Mouse (Mus musculus) urinary bladder, postnatal 10 days (tissue): ENCODE data around the gene Hipk1.
"Not testable (repeated sequence)": the region's sequence is repeated elsewhere in the genome, so short reads cannot be mapped to it uniquely, and the experiment has no call there.

ENCODE experiments used
- DNase-seq: peaks from one replicate; pipeline ENCODE4 v3.0.0; 2022; ENCODE audit warnings: low spot score

Gene Hipk1

DNA sequence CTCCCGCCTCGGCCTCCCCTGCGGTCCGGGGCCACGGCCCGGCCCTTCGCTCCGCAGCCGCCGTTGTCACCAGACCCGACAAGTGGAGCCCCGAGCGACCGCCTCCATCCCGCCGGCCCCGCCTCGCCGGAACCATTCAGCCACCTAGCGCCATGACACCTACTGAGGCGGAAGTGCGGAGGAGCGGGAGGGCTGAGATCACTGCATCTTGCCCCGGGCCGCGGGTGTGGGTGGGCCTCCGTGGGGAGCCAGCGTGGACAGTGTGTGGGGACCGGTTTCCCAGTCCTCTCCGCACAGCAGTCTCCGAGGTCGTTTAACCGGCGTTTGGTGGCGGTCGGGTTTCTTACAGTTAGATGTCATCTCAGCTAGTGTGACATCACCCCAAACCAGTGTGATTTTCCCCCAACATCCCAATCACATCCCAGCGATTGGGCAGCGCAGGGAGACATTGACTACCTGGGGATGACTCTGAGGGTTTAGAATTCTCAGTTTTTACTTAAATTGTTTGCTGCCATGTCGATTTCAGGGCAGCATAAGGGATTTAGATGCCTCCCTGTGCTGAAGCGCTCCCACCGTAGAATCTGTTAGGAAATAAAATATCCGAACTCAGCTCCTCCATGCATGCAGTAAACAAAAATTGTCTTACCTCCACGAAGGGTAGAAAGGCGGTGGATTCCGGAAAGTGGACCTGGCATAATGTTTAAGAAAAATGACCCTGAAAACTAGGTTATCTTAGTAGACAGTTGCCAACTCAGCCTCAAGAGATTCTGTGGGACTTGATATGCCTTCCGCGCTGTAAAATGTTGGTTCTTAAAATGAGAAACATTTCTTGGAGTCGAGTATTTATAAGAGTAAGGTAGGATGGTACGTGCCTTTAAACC, at the start of gene Hipk1:
Gene Hipk1 (minus strand): TSS at position 334 of the 881 bp plus-strand sequence.
- DNase-seq = peak; percentile 88

DNA sequence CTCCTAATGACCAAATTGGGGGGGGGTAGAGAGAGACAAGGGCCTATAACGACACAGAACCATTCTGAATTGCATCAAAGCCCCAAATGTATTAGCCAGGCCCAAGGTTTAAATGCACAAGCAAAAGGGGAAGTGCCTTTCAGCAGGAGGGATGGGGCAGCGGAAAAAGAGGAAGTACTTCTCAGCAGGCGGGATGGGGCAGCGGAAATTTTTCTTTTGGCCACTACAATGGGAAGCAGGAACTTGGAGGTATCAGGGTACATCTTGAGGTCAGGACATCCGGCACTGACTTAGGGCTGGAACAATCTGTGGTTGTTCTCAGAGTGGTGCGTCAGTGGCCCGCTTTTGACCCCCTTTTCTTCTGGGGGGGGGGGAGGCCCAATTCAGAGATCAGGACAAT, 49.6 kb upstream of the Hipk1 start:
- not testable (repeated sequence) for DNase-seq

DNA sequence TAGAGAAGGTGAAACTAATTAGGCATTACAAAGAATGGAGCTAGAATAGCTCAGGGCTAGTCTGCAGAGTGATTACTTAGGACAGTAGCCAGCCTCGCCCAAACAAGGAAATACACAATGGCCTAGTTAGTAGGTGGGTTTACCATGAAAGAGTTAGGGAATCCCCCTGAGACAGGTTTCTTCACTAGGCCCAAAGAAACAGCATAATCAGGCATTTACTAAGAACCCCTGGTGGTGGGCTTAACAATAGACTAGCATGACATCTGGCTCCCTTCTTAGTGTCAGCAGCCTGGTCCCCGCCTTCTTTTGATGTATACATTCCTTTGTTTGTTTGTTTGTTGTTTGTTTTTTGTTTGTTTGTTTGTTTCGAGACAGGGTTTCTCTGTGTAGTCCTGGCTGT, 48.8 kb upstream of the Hipk1 start:
- DNase-seq = not testable (repeated sequence)

DNA sequence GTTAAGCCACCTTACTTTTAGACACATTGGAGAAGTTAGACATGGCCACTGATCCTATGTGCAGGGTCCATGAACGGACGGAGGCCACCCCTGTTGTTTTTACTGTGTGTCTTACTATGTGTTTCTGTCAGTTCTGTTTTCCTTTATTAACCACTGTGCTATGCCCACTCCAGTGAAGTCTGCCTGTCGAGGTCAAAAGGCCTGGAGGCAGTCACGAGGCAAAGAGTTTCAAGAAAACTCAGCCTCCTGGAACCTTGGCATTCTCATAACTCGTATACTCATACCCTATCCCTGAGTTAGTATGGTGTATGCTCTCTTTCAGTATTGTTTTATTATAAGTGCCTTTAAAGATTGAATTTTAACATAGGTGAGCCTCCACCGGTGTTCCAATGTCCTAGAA, 48.3 kb upstream of the Hipk1 start:
- DNase-seq = no peak

DNA sequence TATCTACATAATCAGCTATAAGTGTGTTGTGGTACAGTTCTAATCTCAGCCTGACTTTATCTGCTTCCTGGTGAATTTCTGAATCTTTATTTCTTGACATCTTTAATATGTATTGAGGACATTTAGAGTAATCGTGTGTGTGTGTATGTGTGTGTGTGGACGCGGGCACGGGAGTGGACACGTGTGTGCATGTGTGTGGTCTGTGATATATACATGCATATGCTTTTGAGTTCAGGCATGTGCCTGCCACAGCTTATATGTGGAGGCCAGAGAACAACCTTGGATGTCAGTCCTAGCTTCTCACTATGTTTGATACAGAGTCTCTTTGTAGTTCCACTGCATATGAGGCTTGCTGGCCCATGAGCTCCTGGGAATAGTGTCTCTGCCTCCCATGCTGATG, 45.1 kb upstream of the Hipk1 start:
- DNase-seq = no peak

DNA sequence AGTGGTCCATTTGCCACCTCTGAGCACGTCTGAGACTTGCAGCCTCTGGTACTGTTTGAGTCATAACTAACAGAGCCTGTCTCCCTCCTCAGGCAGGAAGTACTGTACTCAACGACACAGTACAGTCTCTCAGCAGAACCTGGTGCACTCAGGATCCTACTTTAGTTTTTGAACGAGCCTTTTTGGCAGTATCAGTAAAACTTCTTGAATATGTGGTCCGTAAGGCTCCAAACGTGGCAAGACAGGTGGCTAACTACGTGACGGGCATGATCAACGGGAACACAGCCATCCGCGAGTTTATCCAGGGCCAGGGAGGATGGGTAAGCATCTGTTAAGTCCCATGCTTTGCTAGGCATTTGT, 44.6 kb upstream of the Hipk1 start:
- no peak for DNase-seq

DNA sequence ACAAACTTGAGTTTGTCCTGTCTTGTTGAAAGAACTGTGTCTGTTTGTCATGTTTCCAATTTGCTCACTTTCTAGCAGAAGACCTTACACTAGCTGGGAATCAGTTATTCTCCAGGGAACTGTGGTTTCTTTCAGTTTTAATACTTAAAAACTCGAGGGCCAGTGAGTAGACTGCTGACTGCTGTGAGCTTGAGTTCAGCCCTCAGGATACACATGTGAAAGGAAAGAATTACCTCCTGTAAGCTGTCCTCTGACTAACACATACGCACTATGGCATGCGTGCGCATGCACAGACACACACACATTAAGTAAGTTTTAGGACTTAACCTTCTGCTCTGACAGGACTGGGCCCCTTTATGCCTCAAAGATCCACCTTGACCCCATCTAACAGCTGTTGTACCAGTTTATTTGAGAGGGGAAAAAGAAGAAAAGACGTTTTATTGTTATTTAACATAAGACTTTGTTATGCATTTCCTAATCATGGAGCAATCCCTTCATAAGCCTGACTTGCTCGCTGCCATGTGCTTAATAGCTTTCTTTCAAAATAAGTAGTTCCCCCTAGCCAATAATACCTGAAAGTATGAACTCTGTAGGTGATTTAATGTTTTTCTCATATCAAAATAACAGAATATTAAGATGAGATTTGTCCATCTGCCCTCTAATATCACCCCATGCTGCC, 44.0 kb upstream of the Hipk1 start:
- no peak for DNase-seq

DNA sequence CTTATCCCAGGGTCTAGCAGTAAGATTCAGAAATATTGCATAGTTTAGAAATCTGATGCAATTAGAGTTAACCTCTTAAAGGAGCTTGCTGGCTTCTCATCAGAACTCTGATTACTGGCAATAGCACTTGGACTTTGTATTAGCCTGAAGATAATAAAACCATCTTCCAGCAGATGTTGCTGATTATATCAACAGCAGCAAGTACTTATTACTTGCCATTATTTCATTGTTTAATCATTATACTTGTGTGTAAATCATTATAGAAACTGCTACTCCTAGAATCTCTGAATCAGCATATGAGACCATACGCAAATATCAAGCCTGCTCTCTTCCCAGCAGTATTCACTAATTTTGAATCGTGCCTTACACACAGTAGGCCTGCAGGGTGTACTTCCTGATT, 42.6 kb upstream of the Hipk1 start:
- DNase-seq = no peak

DNA sequence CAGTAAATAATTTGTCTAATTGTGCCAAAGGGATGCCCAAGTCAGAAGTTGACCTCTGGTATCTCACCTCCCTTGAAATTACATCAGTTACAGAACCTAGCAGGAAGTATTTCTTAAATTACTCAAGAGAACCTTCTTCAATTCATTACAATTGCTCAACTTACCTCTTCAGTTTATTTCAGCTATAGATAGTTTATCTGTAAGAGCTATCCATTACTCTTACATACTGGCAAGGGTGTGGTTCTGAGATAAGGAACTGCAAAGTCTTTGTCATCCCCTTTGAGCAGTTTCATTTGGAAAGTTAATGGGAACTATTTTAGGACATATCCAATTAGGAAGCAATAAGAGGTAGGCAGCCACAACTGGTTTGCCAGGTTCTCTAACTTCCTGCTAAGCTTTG, 41.1 kb upstream of the Hipk1 start, which contains the start of gene Bcl2l15:
Gene Bcl2l15 (plus strand): TSS at position 176 of the 400 bp plus-strand sequence.
- no peak for DNase-seq

DNA sequence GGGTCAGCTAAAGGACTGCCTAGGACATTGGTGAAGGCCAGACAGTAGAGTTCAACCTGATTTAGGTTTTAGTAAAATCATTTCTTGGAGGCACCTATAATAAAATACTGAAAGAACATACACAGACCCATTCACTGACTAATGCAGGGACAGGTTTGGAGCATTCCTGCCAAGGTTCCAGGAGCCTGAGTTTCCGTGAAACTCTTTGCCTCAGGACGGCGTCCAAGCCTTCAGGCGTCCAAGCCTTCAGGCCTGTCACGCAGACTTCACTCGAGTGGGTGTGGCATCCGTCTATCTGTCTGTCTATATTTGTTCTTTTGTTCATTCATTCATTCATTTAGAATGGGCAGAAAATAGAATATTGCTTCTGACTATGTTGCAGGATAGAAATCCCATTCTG, 39.8 kb upstream of the Hipk1 start:
- DNase-seq = no peak

DNA sequence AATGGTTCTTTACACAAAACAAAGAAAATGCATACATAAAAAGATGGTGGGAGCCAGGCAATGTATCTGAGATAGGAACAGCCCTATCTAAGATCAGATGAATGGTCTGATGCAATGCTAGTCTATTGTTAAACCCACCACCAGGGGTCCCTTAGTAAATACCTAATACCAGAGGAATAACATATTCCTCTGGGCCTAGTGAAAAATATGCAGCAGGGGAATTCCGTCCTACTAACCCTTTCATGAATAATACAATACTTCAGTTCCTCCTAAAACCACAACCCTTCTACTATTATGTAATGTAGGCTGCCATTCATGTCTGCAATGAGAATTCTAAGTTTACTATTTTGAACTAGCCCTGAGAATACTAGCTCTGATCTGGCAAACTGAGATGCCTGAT, 39.3 kb upstream of the Hipk1 start:
- DNase-seq = not testable (repeated sequence)

DNA sequence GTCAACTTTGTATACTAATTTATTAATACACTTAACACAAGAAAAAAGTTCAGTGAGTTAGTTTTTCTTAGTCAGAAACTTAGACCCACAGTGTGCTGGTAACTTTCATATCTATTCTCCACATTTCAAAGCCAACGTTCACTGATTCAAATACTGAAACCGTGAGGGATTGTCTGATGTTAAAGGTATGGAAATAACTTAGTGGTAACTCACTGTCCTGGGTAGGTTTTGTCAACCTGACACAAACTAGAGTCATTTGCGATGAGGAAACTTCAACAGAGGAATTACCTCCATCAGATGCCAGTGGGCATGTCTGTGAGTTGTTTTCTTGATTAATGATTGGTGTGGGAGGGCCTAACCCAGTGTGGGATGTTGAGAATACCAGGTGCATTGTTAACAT, 37.7 kb upstream of the Hipk1 start:
- no peak for DNase-seq

DNA sequence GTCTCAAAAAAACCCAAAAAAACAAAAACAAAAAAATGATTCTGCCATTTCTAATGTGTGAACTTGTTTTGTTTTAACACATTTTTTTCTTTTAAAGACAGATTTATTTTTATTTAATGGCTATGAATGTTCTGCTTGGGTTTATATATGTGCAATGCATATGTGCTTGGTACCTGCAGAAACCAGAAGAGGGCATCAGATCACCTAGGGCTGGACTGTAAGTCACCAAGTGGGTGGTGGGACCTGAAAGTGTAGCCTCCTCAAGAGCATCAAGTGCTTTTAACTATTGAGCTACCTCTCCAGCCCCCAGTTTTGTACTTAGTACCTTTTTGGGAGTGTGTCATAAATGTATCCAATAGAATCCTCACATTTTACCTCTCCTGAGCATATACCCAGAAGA, 36.2 kb upstream of the Hipk1 start:
- no peak for DNase-seq

DNA sequence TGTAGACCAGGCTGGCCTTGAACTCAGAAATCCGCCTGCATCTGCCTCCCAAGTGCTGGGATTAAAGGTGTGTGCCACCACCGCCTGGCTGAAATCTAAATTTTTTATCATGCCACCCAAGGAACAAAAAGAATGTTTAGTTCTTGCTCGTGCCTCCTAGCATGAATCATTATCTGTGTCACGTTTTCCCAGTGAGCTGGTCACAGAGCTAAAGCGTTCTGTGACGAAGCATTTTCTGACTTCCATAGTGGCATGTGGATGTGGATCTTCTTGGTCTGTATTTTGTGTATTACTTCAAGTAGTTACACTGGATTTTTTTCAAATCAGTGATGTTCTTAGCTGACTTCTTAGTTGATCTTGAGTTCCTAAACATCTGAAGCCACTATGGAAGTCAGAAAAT, 19.6 kb upstream of the Hipk1 start:
- no peak for DNase-seq

DNA sequence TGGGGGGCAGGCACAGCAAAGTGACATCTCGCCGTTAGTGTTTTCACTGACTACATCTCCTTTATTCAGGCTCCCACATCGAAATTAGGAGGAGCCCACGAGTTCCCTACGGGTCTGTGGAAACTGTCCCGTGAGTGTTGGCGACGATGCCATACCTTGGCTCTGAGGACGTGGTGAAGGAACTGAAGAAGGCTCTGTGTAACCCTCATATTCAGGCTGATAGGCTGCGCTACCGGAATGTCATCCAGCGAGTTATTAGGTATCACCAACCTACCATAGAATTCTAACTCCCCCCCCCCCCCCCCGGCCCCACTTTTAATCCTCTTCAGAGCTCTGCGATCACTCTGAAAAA, 18.4 kb upstream of the Hipk1 start:
- DNase-seq = no peak

DNA sequence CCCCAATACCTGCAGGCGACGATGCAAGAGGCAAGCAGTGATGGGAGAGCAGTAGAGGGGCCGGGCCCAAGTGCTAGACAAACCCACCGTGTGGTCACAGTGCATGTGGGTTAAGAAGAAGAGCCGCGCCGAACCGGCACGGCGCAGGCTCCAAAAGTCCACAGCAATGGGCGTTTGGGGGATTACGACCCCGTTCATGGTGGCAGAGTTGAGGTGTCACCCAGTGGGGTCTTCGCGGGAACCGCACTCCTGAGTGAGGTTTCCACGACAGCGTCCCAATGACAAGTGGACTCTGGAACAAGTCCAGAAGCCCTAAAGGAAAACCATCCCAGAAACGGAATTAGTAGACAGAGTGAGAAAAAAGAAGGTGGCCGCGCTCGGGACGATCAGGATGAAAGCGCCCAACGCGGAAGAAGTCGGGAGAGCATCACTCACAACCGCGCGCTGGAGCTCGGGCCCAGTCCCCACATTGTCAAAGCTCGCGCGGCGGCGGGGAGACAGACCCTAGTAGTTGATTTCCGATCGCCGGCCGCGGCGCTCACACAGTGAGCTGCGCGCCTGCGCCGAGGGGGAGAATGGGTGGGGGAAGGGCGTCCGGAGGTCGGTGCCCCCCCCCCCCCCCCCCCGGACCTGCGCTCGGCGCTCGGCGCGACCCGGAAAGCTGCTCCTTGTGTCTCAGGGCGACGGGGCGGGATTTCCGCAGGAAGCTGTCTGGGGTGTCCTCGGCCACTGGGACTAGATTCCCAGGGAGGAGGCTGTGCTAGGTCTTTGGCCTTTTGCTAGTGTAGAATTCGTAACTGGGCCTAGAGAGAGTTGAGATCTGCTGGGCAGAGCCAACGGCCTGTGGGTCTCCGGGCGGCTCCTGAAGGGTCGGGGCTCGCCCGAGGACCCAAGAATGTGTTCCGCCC, 17.8 kb upstream of the Hipk1 start, which contains the start of the genes Dclre1b, Ap4b1 and Gm43064:
Gene Dclre1b (minus strand): TSS at position 554 of the 908 bp plus-strand sequence.
Gene Ap4b1 (plus strand): TSS at position 630 of the 908 bp plus-strand sequence.
Gene Gm43064 (plus strand): TSS at position 683 of the 908 bp plus-strand sequence.
- DNase-seq = peak; percentile 69

DNA sequence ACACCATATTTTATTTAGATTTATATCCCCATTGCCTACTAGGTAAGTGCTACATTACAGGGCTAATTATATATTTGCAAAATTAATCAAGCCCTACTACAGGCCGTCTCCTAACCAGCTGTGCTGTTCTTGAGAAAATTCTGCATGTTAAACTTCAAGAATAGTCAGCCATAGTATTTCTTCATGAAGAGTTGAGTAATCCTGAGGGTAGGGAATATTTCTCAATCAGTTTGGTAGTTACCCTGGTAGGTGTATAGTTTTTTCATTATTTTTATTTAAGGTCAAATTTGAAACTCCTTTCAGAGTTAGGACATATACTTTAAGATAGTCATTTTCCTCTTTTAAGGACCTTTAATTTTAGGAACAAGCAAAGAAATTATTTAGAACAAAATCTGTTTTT, 14.3 kb upstream of the Hipk1 start:
- DNase-seq = no peak

DNA sequence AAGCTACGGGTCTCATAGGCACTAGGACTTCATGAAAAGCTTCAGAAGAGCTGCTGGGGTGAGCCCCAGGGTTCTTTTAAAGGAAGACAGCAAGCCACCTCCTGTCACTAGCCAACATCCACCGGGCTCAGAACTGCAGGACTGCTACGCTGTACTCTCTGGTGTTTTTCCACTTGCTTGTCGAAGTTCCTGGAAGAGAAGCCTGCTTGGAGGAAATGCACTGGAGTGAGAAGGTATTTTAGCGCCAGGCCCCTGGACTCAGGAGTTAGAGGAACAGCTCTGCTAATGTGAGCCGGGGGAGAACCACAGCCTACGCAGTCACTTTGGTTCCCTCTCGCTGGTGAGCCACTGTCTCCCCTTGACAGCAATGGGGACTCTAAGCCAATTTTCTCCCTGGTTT, 11.5 kb upstream of the Hipk1 start:
- no peak for DNase-seq

DNA sequence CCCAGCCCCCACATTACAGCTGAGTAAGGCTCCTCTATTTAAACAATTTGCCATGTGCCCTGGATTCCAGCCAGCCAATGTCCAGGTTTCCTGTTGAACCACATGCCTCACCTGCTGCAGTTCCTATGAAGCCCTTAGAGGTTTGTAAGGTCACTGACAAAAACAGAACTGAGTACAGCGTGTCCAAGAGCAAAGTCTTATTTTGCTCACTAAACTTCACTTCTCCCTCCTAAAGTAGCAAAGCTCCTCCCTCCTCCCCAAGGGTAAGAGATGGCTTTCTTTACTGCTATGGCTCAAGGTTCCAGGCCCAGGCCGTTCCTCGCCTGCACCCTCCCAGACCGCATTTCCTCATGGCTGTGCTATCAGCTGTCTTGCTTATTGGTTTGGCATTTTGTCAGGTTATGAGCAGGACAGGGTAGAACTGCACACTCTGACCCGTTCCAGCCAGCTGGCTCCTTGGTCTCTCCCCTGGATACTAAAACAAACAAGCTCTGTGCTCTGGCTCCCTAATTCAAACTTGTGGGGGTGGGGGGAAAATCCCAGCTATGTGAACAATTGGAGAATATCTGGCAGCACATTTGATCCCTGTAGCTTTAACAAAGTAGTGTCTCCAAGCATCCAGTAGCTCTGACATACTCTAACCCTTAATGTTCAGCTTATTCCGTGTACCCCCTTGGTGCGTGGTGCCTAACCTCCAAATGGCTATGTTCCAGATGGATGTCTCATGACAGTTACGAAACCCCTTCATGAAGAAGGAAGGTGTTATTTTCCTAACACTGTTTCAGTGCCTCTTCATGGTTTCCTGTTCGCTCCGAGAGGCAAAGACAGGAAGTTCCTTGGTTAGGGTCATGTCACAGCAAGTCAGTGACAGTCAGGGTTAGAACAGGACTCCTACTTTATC, 10.5 kb upstream of the Hipk1 start:
- no peak for DNase-seq

DNA sequence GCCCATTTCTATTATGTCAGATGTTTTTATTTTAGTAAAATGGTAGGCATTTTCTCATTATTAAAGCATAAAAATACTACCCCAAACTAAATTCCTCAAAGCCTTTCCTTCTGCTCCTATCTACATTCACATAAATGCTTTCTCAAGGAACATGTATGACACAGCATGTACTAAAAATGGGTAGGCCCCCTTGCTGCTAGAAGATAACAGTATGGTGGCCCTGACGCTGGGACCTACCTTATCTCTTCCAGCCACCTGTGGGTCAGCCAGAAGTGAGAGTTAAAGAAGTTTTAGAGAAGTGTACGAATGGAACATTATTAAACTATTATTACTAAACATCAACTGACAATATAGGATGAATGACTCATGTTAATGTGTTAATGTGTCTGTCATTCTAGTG, 8.1 kb upstream of the Hipk1 start:
- DNase-seq = no peak

DNA sequence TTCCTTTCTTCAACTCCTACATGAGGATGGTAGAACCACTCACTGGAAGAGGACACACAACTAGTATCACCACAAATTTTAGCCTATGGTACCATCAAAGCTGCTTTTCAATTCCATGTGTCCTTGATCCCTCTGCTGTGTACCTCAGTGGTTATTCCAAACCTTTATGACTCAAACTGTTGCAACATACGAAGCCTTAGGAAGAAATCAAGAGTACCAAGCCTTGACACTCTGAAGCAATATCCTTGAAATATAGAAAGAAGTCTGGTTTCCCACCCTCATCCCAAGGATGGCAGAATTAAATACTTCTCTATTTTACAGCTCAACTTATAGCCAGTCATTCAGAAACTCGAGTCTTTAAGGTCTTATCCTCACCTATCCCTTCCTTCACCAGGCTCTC, 5.0 kb upstream of the Hipk1 start:
- no peak for DNase-seq
